Mouse (Mus musculus): Measurements from ENCODE around the gene Srgap2. TPM values are rescaled to one million over a fixed set of nuclear protein-coding genes. Genes with fewer than 3 reads are reported as not detected.

Gene Srgap2
- polyA plus RNA-seq, 1 experiment from 2014 or later = 14.5 TPM

GRCm38 (mm10) chr1:131523794-131524193 lies 3.4 kb downstream of the Srgap2 start:
- Histone ChIP-seq H3K27ac (no peak overlapping the region), H3K4me1 (peaks cover 51% of the 10 kb centered on the region), H3K27me3 (no peaks in the 10 kb centered on the region), H3K4me2 (peak overlapping the region; percentile 92), H3K9me3 (replicated peaks) (no peaks in the 10 kb centered on the region), H3K4me3 (peak overlapping the region; percentile 86), H3K9ac (peak overlapping the region; percentile 91), H3K36me3 (ENCODE audit: poor library complexity, severe bottlenecking) (no peaks in the 10 kb centered on the region)
- 43% methylated on average over 3 of the region's 3 CpGs for WGBS
- ATAC-seq = no peak

- ATAC-seq = no peak
- Histone ChIP-seq H3K4me1 (peaks cover 24% of the 10 kb centered on the region; the same call in 1 of the 2 replicates), H3K27ac (no peak overlapping the region), H3K36me3 (ENCODE audit: poor library complexity, severe bottlenecking) (no peaks in the 10 kb centered on the region), H3K9ac (no peak overlapping the region), H3K4me2 (no peak overlapping the region), H3K9me3 (replicated peaks) (no peaks in the 10 kb centered on the region), H3K4me3 (no peak overlapping the region), H3K27me3 (no peaks in the 10 kb centered on the region)
- WGBS = 91% methylated on average over 3 of the region's 3 CpGs
Measured at GRCm38 (mm10) chr1:131516588-131516987, 10.6 kb downstream of the Srgap2 start.

- no peak for ATAC-seq
- no peak overlapping the region for H3K9ac ChIP-seq
- no peak overlapping the region for H3K27ac ChIP-seq
- no peak overlapping the region for H3K4me2 ChIP-seq
- 67% methylated on average over 1 of the region's 1 CpGs for WGBS
- H3K4me3 ChIP-seq = no peak overlapping the region
- no peaks in the 10 kb centered on the region for H3K36me3 ChIP-seq (ENCODE audit: poor library complexity, severe bottlenecking)
- H3K27me3 ChIP-seq = no peaks in the 10 kb centered on the region
- H3K9me3 ChIP-seq (replicated peaks) = no peaks in the 10 kb centered on the region
- H3K4me1 ChIP-seq = peaks cover 15% of the 10 kb centered on the region; the same call in 1 of the 2 replicates
Measured at GRCm38 (mm10) chr1:131514197-131514596, 13.0 kb downstream of the Srgap2 start.

GRCm38 (mm10) chr1:131513136-131513535 lies 14.0 kb downstream of the Srgap2 start:
- Histone ChIP-seq H3K9me3 (replicated peaks) (no peaks in the 10 kb centered on the region), H3K9ac (no peak overlapping the region), H3K4me1 (peaks cover 15% of the 10 kb centered on the region; the same call in 1 of the 2 replicates), H3K27me3 (no peaks in the 10 kb centered on the region), H3K4me3 (no peak overlapping the region), H3K4me2 (no peak overlapping the region), H3K27ac (no peak overlapping the region), H3K36me3 (ENCODE audit: poor library complexity, severe bottlenecking) (no peaks in the 10 kb centered on the region)
- ATAC-seq = no peak
- WGBS = 92% methylated on average over 2 of the region's 2 CpGs

- Histone ChIP-seq H3K9me3 (replicated peaks) (no peaks in the 10 kb centered on the region), H3K4me1 (peaks cover 15% of the 10 kb centered on the region; the same call in 1 of the 2 replicates), H3K9ac (no peak overlapping the region), H3K27ac (no peak overlapping the region), H3K4me3 (no peak overlapping the region), H3K4me2 (no peak overlapping the region), H3K36me3 (ENCODE audit: poor library complexity, severe bottlenecking) (no peaks in the 10 kb centered on the region), H3K27me3 (no peaks in the 10 kb centered on the region)
- 81% methylated on average over 3 of the region's 3 CpGs for WGBS
- no peak for ATAC-seq
Measured at GRCm38 (mm10) chr1:131511661-131512500, 15.3 kb downstream of the Srgap2 start.

GRCm38 (mm10) chr1:131511131-131511530 lies 16.0 kb downstream of the Srgap2 start:
- Histone ChIP-seq H3K27me3 (no peaks in the 10 kb centered on the region), H3K9me3 (replicated peaks) (no peaks in the 10 kb centered on the region), H3K4me1 (peaks cover 15% of the 10 kb centered on the region; the same call in 1 of the 2 replicates), H3K9ac (no peak overlapping the region), H3K27ac (no peak overlapping the region), H3K4me2 (no peak overlapping the region), H3K4me3 (no peak overlapping the region), H3K36me3 (ENCODE audit: poor library complexity, severe bottlenecking) (no peaks in the 10 kb centered on the region)
- no peak for ATAC-seq

- H3K9me3 ChIP-seq (replicated peaks) = no peaks in the 10 kb centered on the region
- ATAC-seq = no peak
- H3K9ac ChIP-seq = no peak overlapping the region
- H3K36me3 ChIP-seq (ENCODE audit: poor library complexity, severe bottlenecking) = no peaks in the 10 kb centered on the region
- 96% methylated on average over 1 of the region's 1 CpGs for WGBS
- no peaks in the 10 kb centered on the region for H3K4me1 ChIP-seq
- no peak overlapping the region for H3K4me3 ChIP-seq
- H3K27me3 ChIP-seq = no peaks in the 10 kb centered on the region
- no peak overlapping the region for H3K4me2 ChIP-seq
- H3K27ac ChIP-seq = no peak overlapping the region
Measured at GRCm38 (mm10) chr1:131501681-131502080, 25.5 kb downstream of the Srgap2 start.

GRCm38 (mm10) chr1:131498231-131498630 lies 28.9 kb downstream of the Srgap2 start:
- 86% methylated on average over 1 of the region's 1 CpGs for WGBS
- Histone ChIP-seq H3K27me3 (no peaks in the 10 kb centered on the region), H3K4me1 (0 out of 2 replicates have a peak, but pooled peaks cover 8% of the 10 kb centered on the region), H3K36me3 (ENCODE audit: poor library complexity, severe bottlenecking) (no peaks in the 10 kb centered on the region), H3K4me2 (no peak overlapping the region), H3K9ac (no peak overlapping the region), H3K4me3 (no peak overlapping the region), H3K9me3 (replicated peaks) (no peaks in the 10 kb centered on the region), H3K27ac (no peak overlapping the region)
- ATAC-seq = no peak

GRCm38 (mm10) chr1:131493966-131494898 lies 32.9 kb downstream of the Srgap2 start:
- Histone ChIP-seq H3K9ac (no peak overlapping the region), H3K4me2 (no peak overlapping the region), H3K27ac (no peak overlapping the region), H3K4me1 (peaks cover 23% of the 10 kb centered on the region), H3K4me3 (no peak overlapping the region), H3K36me3 (ENCODE audit: poor library complexity, severe bottlenecking) (no peaks in the 10 kb centered on the region), H3K27me3 (no peaks in the 10 kb centered on the region), H3K9me3 (replicated peaks) (no peaks in the 10 kb centered on the region)
- ATAC-seq = no peak
- WGBS = 77% methylated on average over 4 of the region's 4 CpGs

GRCm38 (mm10) chr1:131492360-131492759 lies 34.8 kb downstream of the Srgap2 start:
- peak; percentile 30; the same call in 1 of the 2 replicates for ATAC-seq
- Histone ChIP-seq H3K4me2 (no peak overlapping the region), H3K27me3 (no peaks in the 10 kb centered on the region), H3K4me3 (no peak overlapping the region), H3K27ac (no peak overlapping the region), H3K4me1 (peaks cover 24% of the 10 kb centered on the region), H3K36me3 (ENCODE audit: poor library complexity, severe bottlenecking) (no peaks in the 10 kb centered on the region), H3K9me3 (replicated peaks) (no peaks in the 10 kb centered on the region), H3K9ac (no peak overlapping the region)
- WGBS = 57% methylated on average over 2 of the region's 2 CpGs

- no peaks in the 10 kb centered on the region for H3K27me3 ChIP-seq
- no peak overlapping the region for H3K4me2 ChIP-seq
- no peak overlapping the region for H3K9ac ChIP-seq
- no peak overlapping the region for H3K27ac ChIP-seq
- H3K9me3 ChIP-seq (replicated peaks) = no peaks in the 10 kb centered on the region
- 62% methylated on average over 4 of the region's 4 CpGs for WGBS
- H3K4me1 ChIP-seq = peaks cover 30% of the 10 kb centered on the region
- no peak overlapping the region for H3K4me3 ChIP-seq
- no peak for ATAC-seq
- H3K36me3 ChIP-seq (ENCODE audit: poor library complexity, severe bottlenecking) = no peaks in the 10 kb centered on the region
Measured at GRCm38 (mm10) chr1:131491579-131491978, 35.6 kb downstream of the Srgap2 start.

- Histone ChIP-seq H3K4me2 (no peak overlapping the region), H3K4me1 (peaks cover 28% of the 10 kb centered on the region), H3K9me3 (replicated peaks) (no peaks in the 10 kb centered on the region), H3K27me3 (no peaks in the 10 kb centered on the region), H3K27ac (no peak overlapping the region), H3K36me3 (ENCODE audit: poor library complexity, severe bottlenecking) (no peaks in the 10 kb centered on the region), H3K9ac (no peak overlapping the region), H3K4me3 (no peak overlapping the region)
- 91% methylated on average over 3 of the region's 3 CpGs for WGBS
- no peak for ATAC-seq
Measured at GRCm38 (mm10) chr1:131489312-131489711, 37.8 kb downstream of the Srgap2 start.
